Mouse (Mus musculus): ENCODE results near the gene Krtap9-3. TPM values are rescaled to one million over a fixed set of nuclear protein-coding genes. Genes with fewer than 3 reads are reported as not detected.
"Not testable (repeated sequence)": the region's sequence is repeated elsewhere in the genome, so short reads cannot be mapped to it uniquely, and the experiment has no call there.

Krtap9-3 gene
- polyA plus RNA-seq, 1 experiment, result not detected

DNA sequence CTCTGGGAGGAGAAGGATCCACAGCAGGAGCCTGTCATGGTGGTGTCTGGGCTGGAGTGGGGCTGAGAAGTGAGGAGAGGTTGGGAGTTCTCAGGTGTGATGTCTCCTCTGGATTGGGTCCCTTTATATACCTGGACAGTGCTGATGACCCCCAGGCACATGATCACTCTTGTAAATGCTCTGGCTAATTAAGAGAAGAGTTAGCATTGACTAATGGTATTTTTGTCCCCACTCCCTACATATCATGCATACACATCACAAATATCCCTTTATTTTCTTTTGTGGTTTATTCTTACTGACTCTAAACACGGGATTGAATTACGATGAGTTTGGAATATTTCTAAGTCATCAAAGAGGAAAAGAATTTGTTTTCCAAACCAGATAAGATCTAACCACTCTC, 22.4 kb upstream of the Krtap9-3 start, which contains the start of gene Gm11562:
Gm11562 (minus strand) TSS at position 101 of the 400 bp plus-strand sequence.
- no peak within 1 kb of the TSS for H3K4me3 ChIP-seq (ENCODE audit: insufficient read depth, low read length)
- TF ChIP-seq POLR2A (IDR thresholded peaks at IDR 0.05; ENCODE audit: low read depth, low read length) (no peak), CTCF (IDR thresholded peaks at IDR 0.05; ENCODE audit: borderline replicate concordance, insufficient read depth, low read length) (no peak)
- no peaks in the 10 kb centered on the region; the same call in 1 of the 2 replicates for H3K4me1 ChIP-seq (ENCODE audit: control insufficient read depth, insufficient read depth, low read length)
- H3K27ac ChIP-seq (ENCODE audit: insufficient read depth, low read length), result no peak within 1 kb of the TSS

DNA sequence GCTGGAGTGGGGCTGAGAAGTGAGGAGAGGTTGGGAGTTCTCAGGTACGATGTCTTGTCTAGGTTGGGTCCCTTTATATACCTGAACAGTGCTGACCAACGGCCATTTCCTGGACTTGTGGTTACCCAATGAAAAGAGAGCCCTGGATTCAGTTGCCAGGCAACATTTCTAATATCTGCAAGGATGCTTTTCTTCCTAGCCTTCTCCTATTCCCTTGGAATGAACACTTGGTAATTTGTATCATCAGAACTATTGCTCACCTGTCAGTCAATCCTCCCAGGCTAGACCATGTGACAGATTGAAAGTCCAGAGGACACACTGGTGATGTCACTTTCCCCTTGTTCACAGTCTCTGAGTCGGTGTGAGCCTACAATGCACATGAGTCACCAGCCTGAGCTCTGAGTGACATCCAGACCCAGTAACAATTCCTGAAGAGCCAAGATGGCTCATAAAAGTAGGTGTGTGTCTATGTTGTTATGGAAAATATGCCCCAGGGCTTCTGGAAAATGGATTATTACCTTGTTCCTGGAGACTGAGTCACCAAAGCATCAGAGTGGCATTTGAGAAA, 17.0 kb upstream of the Krtap9-3 start, which contains the start of gene Krtap2-4:
Krtap2-4 (minus strand) TSS at position 51 of the 568 bp plus-strand sequence.
- H3K4me1 ChIP-seq (ENCODE audit: control insufficient read depth, insufficient read depth, low read length), result 0 out of 2 replicates have a peak, but pooled peaks cover 3% of the 10 kb centered on the region
- H3K4me3 ChIP-seq (ENCODE audit: insufficient read depth, low read length), result no peak within 1 kb of the TSS
- no peak within 1 kb of the TSS for H3K27ac ChIP-seq (ENCODE audit: insufficient read depth, low read length)
- TF ChIP-seq POLR2A (IDR thresholded peaks at IDR 0.05; ENCODE audit: low read depth, low read length) (no peak), CTCF (IDR thresholded peaks at IDR 0.05; ENCODE audit: borderline replicate concordance, insufficient read depth, low read length) (no peak)

DNA sequence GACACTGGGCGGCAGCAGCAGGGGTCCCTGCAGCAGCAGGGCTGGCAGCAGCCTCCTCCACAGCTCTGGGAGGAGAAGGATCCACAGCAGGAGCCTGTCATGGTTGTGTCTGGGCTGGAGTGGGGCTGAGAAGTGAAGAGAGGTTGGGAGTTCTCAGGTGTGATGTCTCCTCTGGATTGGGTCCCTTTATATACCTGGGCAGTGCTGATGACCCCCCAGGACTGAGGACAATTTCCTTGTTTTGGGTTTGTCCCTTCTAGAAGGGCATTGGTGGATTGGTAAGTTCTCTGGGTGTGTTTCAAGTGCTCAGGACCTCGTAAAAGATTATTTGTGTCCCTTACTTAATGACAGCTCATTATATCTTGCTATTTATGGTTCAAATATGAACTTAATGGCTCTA, 12.2 kb upstream of the Krtap9-3 start, which contains the start of gene Gm11937:
Gm11937 (minus strand) TSS at position 101 of the 400 bp plus-strand sequence.
- H3K4me1 ChIP-seq (ENCODE audit: control insufficient read depth, insufficient read depth, low read length); H3K4me3 ChIP-seq (ENCODE audit: insufficient read depth, low read length); H3K27ac ChIP-seq (ENCODE audit: insufficient read depth, low read length): not testable (repeated sequence)

DNA sequence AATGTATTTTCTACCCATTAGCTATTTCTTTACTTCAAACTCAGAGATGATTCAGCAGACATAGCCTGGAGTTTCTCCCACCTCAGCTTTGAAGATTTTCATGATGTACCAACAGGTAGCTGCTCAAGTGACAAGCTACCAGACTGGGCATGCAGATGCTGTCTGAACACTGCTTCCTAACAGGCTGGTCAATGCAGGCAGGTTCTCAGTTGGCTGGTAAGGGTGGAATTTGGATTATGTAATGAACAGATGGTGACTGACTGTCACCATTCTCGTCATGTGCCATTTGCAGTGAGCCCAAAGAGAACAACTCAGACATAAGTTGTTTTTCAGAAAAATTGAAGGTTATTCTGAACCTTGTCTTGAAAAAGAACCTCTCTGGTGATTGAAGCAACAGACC, 11.2 kb upstream of the Krtap9-3 start:
- Histone ChIP-seq H3K27ac (ENCODE audit: insufficient read depth, low read length) (no peak overlapping the region), H3K4me1 (ENCODE audit: control insufficient read depth, insufficient read depth, low read length) (no peaks in the 10 kb centered on the region), H3K4me3 (ENCODE audit: insufficient read depth, low read length) (no peak overlapping the region)
- TF ChIP-seq CTCF (IDR thresholded peaks at IDR 0.05; ENCODE audit: borderline replicate concordance, insufficient read depth, low read length), result no peak
- TF ChIP-seq POLR2A (IDR thresholded peaks at IDR 0.05; ENCODE audit: low read depth, low read length), result no peak

DNA sequence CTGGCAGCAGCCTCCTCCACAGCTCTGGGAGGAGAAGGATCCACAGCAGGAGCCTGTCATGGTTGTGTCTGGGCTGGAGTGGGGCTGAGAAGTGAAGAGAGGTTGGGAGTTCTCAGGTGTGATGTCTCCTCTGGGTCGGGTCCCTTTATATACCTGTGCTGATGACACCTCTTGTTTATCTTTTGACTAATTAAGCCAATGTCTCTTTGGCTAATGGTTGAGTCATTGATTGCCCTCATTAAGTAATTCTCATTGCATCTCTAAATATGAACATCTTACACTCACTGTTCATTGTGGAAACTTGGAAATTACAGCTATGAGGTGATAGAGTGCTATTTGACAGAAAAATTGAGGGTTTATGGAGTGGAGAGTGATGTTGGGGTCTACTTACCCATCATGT, 5.3 kb upstream of the Krtap9-3 start, which contains the start of gene Gm11938:
Gm11938 (minus strand) TSS at position 101 of the 400 bp plus-strand sequence.
- not testable (repeated sequence) for H3K4me3 ChIP-seq (ENCODE audit: insufficient read depth, low read length); H3K4me1 ChIP-seq (ENCODE audit: control insufficient read depth, insufficient read depth, low read length); H3K27ac ChIP-seq (ENCODE audit: insufficient read depth, low read length)

DNA sequence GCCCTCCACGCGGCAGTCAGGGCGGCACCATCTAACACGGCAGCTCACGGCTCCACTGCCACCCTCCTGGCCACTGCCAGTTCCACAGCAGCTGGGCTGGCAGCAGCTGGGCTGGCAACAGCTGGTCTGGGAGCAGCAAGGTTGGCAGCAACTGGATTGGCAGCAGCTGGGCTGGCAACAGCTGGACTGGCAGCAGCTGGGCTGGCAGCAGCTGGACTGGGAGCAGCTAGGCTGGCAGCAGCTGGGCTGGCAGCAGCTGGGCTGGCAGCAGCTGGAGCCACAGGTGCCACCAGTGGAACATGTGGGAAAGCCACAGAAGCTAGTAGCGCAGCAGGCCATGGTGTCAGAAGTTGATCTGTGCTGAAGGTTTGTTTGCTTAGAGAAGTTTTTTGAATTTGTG, 6.9 kb downstream of the Krtap9-3 start, which contains the start of gene Krtap1-3:
Krtap1-3 (minus strand) TSS at position 359 of the 400 bp plus-strand sequence.
- TF ChIP-seq POLR2A (IDR thresholded peaks at IDR 0.05; ENCODE audit: low read depth, low read length) (no peak), CTCF (IDR thresholded peaks at IDR 0.05; ENCODE audit: borderline replicate concordance, insufficient read depth, low read length) (no peak)
- no peak within 1 kb of the TSS for H3K27ac ChIP-seq (ENCODE audit: insufficient read depth, low read length)
- H3K4me3 ChIP-seq (ENCODE audit: insufficient read depth, low read length), result no peak within 1 kb of the TSS
- peaks cover 7% of the 10 kb centered on the region for H3K4me1 ChIP-seq (ENCODE audit: control insufficient read depth, insufficient read depth, low read length)

DNA sequence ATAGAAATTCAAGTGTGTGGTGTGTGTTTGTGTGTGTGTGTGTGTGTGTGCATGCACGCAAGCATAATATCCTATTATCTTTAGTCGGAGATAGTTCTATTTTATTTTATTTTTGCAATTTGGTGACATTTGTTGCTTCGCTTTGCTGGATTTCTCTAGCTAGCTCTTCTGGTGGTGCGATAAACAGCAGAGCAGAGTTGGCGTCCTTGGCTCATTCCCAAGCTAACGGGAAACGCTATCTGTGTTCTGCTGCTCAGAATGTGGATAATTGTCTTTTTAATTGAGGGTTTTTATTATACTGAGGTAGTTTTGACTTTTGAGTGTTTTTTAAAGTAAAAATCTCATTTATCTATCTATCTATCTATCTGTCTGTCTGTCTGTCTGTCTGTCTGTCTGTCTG, 12.8 kb downstream of the Krtap9-3 start:
- Histone ChIP-seq H3K27ac (ENCODE audit: insufficient read depth, low read length) (no peak overlapping the region), H3K4me1 (ENCODE audit: control insufficient read depth, insufficient read depth, low read length) (peaks cover 9% of the 10 kb centered on the region)
- TF ChIP-seq CTCF (IDR thresholded peaks at IDR 0.05; ENCODE audit: borderline replicate concordance, insufficient read depth, low read length), result no peak
- TF ChIP-seq POLR2A (IDR thresholded peaks at IDR 0.05; ENCODE audit: low read depth, low read length), result no peak

DNA sequence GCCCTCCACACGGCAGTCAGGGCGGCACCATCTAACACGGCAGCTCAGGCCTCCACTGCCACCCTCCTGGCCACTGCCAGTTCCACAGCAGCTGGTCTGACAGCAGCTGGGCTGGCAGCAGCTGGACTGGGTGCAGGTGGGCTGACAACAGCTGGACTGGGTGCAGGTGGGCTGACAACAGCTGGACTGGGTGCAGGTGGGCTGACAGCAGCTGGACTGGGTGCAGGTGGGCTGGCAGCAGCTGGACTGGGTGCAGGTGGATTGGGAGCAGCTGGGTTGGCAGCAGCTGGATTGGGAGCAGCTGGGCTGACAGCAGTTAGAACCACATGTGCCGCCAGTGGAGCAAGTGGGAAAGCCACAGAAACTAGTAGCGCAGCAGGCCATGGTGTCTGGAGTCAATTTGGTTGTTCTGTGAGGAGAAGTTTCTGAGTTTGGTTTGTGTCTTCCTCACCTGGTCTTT, 14.6 kb downstream of the Krtap9-3 start, which contains the start of gene Krtap1-4:
Krtap1-4 (minus strand) TSS at position 410 of the 460 bp plus-strand sequence.
- no peak within 1 kb of the TSS for H3K27ac ChIP-seq (ENCODE audit: insufficient read depth, low read length)
- no peak within 1 kb of the TSS for H3K4me3 ChIP-seq (ENCODE audit: insufficient read depth, low read length)
- H3K4me1 ChIP-seq (ENCODE audit: control insufficient read depth, insufficient read depth, low read length), result peaks cover 9% of the 10 kb centered on the region
- TF ChIP-seq POLR2A (IDR thresholded peaks at IDR 0.05; ENCODE audit: low read depth, low read length) (no peak), CTCF (IDR thresholded peaks at IDR 0.05; ENCODE audit: borderline replicate concordance, insufficient read depth, low read length) (no peak)

More for the DNA sequence above, 12.8 kb downstream of the Krtap9-3 start:
- no peak overlapping the region for H3K4me3 ChIP-seq (ENCODE audit: insufficient read depth, low read length)

DNA sequence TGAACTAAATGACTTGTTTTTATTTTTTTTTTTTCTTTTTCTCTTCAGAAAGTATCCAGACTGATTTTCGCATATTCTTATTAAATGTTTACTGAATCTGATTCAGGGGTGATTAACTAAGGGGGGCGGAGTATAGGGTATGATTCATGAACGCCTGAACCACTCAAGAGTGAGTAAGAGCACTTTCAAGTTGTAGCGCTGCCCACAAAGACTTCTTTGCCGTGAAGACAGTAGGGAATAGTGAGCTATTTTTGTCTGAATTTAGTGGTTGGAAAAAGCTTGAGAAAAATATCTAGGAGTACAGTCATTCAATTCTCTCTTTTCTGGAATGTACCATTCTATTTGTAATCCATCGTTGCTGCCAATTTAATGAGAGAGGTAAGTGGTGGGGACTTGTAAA, 16.3 kb downstream of the Krtap9-3 start:
- no peak for TF ChIP-seq CTCF (IDR thresholded peaks at IDR 0.05; ENCODE audit: borderline replicate concordance, insufficient read depth, low read length)
- TF ChIP-seq POLR2A (IDR thresholded peaks at IDR 0.05; ENCODE audit: low read depth, low read length), result no peak
- no peak overlapping the region for H3K4me3 ChIP-seq (ENCODE audit: insufficient read depth, low read length)
- peak overlapping the region; percentile 98 for H3K27ac ChIP-seq (ENCODE audit: insufficient read depth, low read length)
- peaks cover 4% of the 10 kb centered on the region for H3K4me1 ChIP-seq (ENCODE audit: control insufficient read depth, insufficient read depth, low read length)

DNA sequence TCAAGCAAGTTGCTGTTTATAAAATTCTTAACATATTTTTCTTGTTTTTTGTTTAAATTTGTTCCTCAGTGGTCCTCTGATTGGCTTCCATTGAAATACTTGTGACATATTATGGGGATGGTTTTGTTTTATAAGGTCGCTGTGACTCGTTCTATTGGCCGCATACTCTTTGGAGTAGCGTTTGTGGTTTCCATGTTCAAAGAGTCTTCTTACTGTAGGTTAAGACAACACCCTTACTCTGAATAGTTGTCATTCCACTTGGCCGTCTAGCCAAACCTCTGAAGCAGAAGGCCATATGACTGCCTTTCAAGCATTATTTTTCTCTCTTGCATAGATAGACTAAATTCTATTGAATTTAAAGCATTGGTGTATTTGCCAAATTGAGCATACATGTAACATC, 16.9 kb downstream of the Krtap9-3 start:
- no peak overlapping the region for H3K4me3 ChIP-seq (ENCODE audit: insufficient read depth, low read length)
- H3K4me1 ChIP-seq (ENCODE audit: control insufficient read depth, insufficient read depth, low read length), result peaks cover 4% of the 10 kb centered on the region
- peak overlapping the region; percentile 98 for H3K27ac ChIP-seq (ENCODE audit: insufficient read depth, low read length)
- TF ChIP-seq CTCF (IDR thresholded peaks at IDR 0.05; ENCODE audit: borderline replicate concordance, insufficient read depth, low read length) (no peak), POLR2A (IDR thresholded peaks at IDR 0.05; ENCODE audit: low read depth, low read length) (no peak)
